Mouse (Mus musculus) G1E (cell line): ENCODE data around the gene Slc25a41. TPM values are rescaled to one million over a fixed set of nuclear protein-coding genes. Genes with fewer than 3 reads are reported as not detected.
A peak's percentile ranks its signal among the peaks of the same experiment; 100 is the strongest.

Experiments
- ATAC-seq: 2 replicates; pipeline ENCODE4 v1.8.0; 2016; ENCODE audit warnings: mild to moderate bottlenecking; ENCODE audit not compliant: insufficient number of reproducible peaks, poor library complexity, low FRiP score, severe bottlenecking; ENCODE audit errors: extremely low read depth
- DNase-seq: peaks from one replicate; pipeline ENCODE4 v3.0.0; 2012; ENCODE audit warnings: low spot score
- H3K27me3 ChIP-seq: 2 replicates; pipeline ENCODE4 v1.6.1; 2012; ENCODE audit warnings: mild to moderate bottlenecking, low read length, inconsistent platforms; ENCODE audit not compliant: insufficient read depth
- H3K36me3 ChIP-seq: replicated peaks from 2 replicates; pipeline ENCODE3; 2012; ENCODE audit warnings: mild to moderate bottlenecking, inconsistent platforms
- H3K4me1 ChIP-seq: 2 replicates; pipeline ENCODE4 v1.6.1; 2012; ENCODE audit warnings: low read depth, low read length, inconsistent platforms, mixed read lengths; ENCODE audit not compliant: insufficient read depth
- H3K4me3 ChIP-seq: 2 replicates; pipeline ENCODE4 v1.5.1; 2012; ENCODE audit warnings: low read depth, mild to moderate bottlenecking, inconsistent platforms, low read length, moderate library complexity, mixed read lengths
- H3K9me3 ChIP-seq: replicated peaks from 2 replicates; pipeline ENCODE4 v1.6.1; 2012; ENCODE audit warnings: inconsistent platforms
- CTCF ChIP-seq: IDR thresholded peaks from 2 replicates; pipeline ENCODE4 v1.5.1; 2012; ENCODE audit warnings: low read depth, low read length, inconsistent platforms, mixed read lengths
- GATA1 ChIP-seq: IDR thresholded peaks from 2 replicates; pipeline ENCODE4 v1.6.1; 2012; ENCODE audit warnings: borderline replicate concordance, low read length, inconsistent platforms, mixed read lengths
- GATA2 ChIP-seq: IDR thresholded peaks from 2 replicates; pipeline ENCODE4 v1.6.1; 2012; ENCODE audit warnings: low read depth, low read length, inconsistent platforms, borderline replicate concordance
- POLR2AphosphoS5 ChIP-seq: IDR thresholded peaks from 2 replicates; pipeline ENCODE4 v1.6.1; 2012; ENCODE audit warnings: low read depth, low read length, inconsistent platforms; ENCODE audit not compliant: insufficient replicate concordance
- TAL1 ChIP-seq: conservative IDR thresholded peaks from 2 replicates; pipeline ENCODE4 v1.6.1; 2012; ENCODE audit warnings: low read depth, low read length, inconsistent platforms, mixed read lengths
- polyA plus RNA-seq: library from polyadenylated mRNA; stranded (reverse); fragments of >175 nt; gene quantifications from 2 replicates; pipeline ENCODE4 v1.2.3, GENCODE M21; 2012
- total RNA-seq, 2 experiments: library from RNA; stranded (forward) in 1 of 2; stranded (reverse) in 1 of 2; fragments of 200-1000 nt in 1 of 2; fragments of >200 nt in 1 of 2; fragmentation: Nextera tagmentation in 1 of 2; gene quantifications; 2 replicates each; pipeline ENCODE4 v1.2.3; 2014 to 2017

Slc25a41 gene
- total and polyA plus RNA-seq, 3 experiments, result not detected

DNA sequence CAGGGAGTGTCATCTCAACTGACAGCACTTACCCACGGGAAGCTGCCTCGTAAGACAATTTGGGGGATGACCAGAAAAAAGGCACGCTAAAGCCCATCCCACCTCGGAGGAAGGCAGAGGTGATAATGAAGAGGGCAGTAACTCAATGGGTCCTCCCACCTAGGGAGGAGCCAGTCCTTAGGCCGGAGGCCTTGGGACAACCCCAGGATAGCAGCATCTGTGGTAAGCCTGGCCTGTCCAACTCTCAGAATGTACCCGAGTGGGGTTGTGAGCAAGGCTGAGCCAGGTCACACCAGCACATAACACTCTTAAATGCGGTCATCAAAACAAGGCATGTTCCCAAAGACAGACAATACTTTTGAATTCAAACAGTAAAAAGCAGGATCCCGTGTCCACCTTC, 11.8 kb downstream of the Slc25a41 start:
- Histone ChIP-seq H3K9me3 (no peaks in the 10 kb centered on the region), H3K4me3 (peak overlapping the region; percentile 87), H3K4me1 (peaks cover 64% of the 10 kb centered on the region), H3K27me3 (peaks cover 1% of the 10 kb centered on the region; the same call in 1 of the 2 replicates), H3K36me3 (peaks cover 54% of the 10 kb centered on the region)
- ATAC-seq (no peak), DNase-seq (no peak)
- TF ChIP-seq TAL1 (no peak), CTCF (no peak), GATA2 (no peak), POLR2AphosphoS5 (no peak), GATA1 (no peak)

DNA sequence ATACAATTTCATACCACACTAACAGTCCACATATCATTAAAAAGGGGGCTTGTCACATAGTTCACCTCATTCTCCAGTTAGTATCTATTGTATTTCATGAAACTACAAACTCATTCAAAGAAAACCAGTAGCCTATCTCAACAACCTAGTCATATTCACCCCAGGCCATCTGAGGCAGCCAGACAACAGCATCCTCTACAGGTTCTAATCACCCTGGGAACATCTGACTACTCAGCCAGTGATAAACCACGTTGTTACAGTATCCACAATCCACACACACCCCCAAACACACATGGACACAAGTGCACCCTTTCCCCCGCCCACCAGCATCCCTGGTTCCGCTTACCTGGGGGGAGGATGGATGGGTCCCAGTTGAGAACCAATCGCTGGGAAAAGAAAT, 14.0 kb downstream of the Slc25a41 start:
- DNase-seq (no peak), ATAC-seq (no peak)
- TF ChIP-seq GATA1 (no peak), TAL1 (no peak), CTCF (no peak), GATA2 (no peak), POLR2AphosphoS5 (no peak)

DNA sequence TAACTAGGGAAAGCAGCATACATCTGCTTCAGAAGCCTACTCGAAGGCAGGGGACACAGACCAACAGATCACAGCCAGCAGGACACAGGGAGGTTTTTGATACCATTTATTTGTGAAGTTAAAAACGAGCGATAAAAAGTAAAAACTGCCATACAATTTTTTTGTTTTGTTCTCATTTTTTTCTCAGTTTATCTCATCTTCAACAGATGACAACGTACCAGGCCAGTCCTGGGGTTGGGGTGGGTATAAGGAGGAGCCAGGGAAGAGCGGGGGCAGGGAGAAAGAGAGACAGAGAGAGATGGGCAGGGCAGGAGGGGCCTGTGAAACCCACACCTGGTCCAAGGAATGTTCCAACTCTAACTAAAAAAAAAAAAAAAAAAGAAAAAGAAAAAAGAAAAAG, 20.5 kb downstream of the Slc25a41 start:
- Histone ChIP-seq H3K27me3 (no peaks in the 10 kb centered on the region), H3K4me3 (no peak overlapping the region; the same call in 1 of the 2 replicates), H3K4me1 (peaks cover 82% of the 10 kb centered on the region), H3K9me3 (no peaks in the 10 kb centered on the region), H3K36me3 (peaks cover 71% of the 10 kb centered on the region)
- no peak for DNase-seq
- peak; percentile 69 for ATAC-seq
- TF ChIP-seq CTCF (no peak), GATA1 (no peak)

More for the DNA sequence above, 14.0 kb downstream of the Slc25a41 start:
- Histone ChIP-seq H3K36me3 (peaks cover 76% of the 10 kb centered on the region), H3K9me3 (no peaks in the 10 kb centered on the region), H3K27me3 (no peaks in the 10 kb centered on the region), H3K4me1 (peaks cover 78% of the 10 kb centered on the region), H3K4me3 (no peak overlapping the region; the same call in 1 of the 2 replicates)

DNA sequence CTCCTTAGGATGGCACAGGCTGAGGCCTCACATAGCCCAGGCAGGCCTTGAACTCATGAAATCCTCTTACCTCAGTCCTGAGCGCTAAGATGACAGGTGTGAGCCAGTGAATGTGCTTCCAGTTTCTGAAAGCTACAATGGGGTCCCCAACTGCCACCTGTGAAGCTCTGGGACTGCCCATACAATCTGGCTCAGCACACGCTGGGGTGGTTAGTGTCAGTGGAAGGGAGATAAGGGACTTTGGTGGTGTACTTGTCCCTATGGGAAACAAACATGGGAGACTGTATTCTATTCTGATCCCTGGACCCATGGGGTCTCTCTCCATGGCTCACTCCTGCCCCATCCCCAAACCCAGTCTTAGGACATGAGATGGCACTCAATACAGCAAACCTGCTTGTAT, 21.8 kb downstream of the Slc25a41 start:
- no peak for TF ChIP-seq POLR2AphosphoS5
- peak; percentile 75 for TF ChIP-seq TAL1
- H3K27me3 ChIP-seq, result no peaks in the 10 kb centered on the region
- H3K9me3 ChIP-seq, result no peaks in the 10 kb centered on the region
- ATAC-seq (peak; percentile 51), DNase-seq (no peak)
- H3K4me1 ChIP-seq, result peaks cover 75% of the 10 kb centered on the region
- peaks cover 59% of the 10 kb centered on the region for H3K36me3 ChIP-seq
- peak overlapping the region; percentile 21; the same call in 1 of the 2 replicates for H3K4me3 ChIP-seq

DNA sequence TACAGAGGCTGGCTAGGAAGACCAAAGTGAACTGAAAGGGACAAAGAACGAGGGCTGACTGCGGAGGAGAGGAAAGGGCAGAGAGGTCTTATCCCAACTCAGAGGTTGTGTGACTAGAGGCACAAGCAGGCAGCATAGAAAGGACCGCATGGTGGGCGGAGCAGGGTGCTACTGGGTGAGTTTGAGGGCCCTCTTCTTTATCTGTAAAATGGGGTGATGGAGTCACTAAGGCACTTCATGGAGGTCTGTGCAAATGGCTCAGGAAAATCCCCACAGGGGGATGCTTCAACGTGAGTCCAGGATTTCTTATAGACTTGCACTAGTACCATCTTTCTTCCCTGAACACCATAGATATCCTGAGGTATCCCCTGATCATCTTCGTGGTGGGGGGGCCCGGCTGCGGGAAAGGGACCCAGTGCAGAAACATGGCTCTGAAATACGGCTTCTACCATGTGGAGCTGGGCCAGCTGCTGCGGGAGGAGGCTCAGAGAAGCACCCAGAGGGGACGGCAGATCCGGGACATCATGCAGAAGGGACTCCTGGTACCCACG, 29.1 kb downstream of the Slc25a41 start:
- no peak for ATAC-seq
- Histone ChIP-seq H3K4me1 (peaks cover 55% of the 10 kb centered on the region), H3K36me3 (peaks cover 28% of the 10 kb centered on the region), H3K9me3 (no peaks in the 10 kb centered on the region), H3K4me3 (peak overlapping the region; percentile 88; the same call in 1 of the 2 replicates), H3K27me3 (no peaks in the 10 kb centered on the region)
- DNase-seq, result no peak
- TF ChIP-seq POLR2AphosphoS5, result no peak
- TF ChIP-seq GATA1, result no peak
- no peak for TF ChIP-seq CTCF
- TF ChIP-seq GATA2, result no peak
- no peak for TF ChIP-seq TAL1

DNA sequence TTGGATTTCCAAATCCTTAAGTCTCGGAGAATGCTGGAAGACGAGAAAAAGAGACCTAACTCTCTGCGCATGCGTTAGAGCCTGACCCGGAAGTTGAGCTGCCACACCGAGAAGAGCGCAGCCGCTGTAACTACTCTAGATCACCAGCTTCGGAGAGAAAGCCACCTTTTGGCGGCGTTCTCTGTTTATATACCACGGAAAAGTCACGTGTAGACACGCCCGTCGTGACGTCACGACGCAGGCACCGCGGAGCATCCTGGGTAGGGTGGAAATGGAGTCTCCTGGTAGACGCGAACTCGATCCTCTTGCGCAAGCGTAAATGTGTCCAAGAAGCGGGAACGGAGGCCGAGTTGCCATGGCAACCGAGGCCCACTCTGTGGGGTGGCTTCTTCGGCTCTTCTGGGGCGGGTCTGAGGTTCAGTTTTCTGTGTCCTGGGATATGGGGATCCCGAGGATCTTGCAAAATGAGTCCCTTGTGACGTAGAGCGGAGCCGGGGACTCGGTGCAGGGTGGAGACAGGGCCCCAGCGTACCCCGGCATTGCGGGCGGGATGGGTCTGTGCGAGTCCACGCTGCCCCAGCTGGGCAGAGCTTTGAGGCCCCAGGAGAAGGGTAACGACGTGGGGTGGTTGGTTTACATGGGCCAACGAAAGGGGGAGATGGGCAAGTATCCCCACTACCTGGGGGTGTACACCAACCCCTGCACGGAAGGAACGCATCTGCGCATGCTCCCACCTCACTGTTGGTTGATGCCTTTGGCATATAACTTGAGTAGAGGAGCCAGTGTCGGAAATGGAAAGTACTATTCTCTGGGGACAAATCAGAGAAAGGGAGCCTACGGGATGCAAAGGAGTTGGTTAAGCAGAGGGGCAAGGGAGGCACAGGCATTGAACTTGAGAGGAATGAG, 30.0 kb downstream of the Slc25a41 start, which contains the start of the genes Gtf2f1 and Gm17949:
Gene Gtf2f1, minus strand, starts transcription at position 53 of the 906 bp plus-strand sequence.
Gene Gm17949, plus strand, starts transcription at position 234 of the 906 bp plus-strand sequence.
- Histone ChIP-seq H3K9me3 (no peaks in the 10 kb centered on the region), H3K4me1 (peaks cover 60% of the 10 kb centered on the region), H3K4me3 (peak within 1 kb of the TSS; percentile 88), H3K27me3 (no peaks in the 10 kb centered on the region), H3K36me3 (peaks cover 36% of the 10 kb centered on the region)
- DNase-seq, result peak; percentile 86
- peak; percentile 79 for ATAC-seq
- TF ChIP-seq CTCF (no peak), POLR2AphosphoS5 (peak; percentile 99), GATA2 (no peak), TAL1 (no peak), GATA1 (no peak)
